Mouse (Mus musculus) hindbrain, embryonic 11.5 days (tissue): ENCODE results near the gene Ccn1. TPM values are rescaled to one million over a fixed set of nuclear protein-coding genes. Genes with fewer than 3 reads are reported as not detected.
A peak's percentile ranks its signal among the peaks of the same experiment; 100 is the strongest.

Experiments
- ATAC-seq: fragments of 200-750 bp; cut with Nextera tagmentation; 2 replicates; pipeline ENCODE4 v1.8.0; 2017; ENCODE audit warnings: mild to moderate bottlenecking, moderate TSS enrichment, moderate library complexity; ENCODE audit not compliant: low FRiP score
- DNase-seq: peaks from one replicate; pipeline ENCODE4 v3.0.0-alpha.2; 2015; ENCODE audit warnings: low spot score
- H3K27ac ChIP-seq: fragments of 300-500 bp; sonication (generic); 2 replicates; pipeline ENCODE4 v1.5.1; 2014; ENCODE audit warnings: mild to moderate bottlenecking, low read depth, low read length
- H3K27me3 ChIP-seq: fragments of 300-500 bp; sonication (generic); 2 replicates; pipeline ENCODE4 v1.6.1; 2014; ENCODE audit warnings: mild to moderate bottlenecking, low read length, moderate library complexity, mixed read lengths; ENCODE audit not compliant: control insufficient read depth, insufficient read depth
- H3K36me3 ChIP-seq: fragments of 300-500 bp; sonication (generic); 2 replicates; pipeline ENCODE4 v1.6.1; 2014; ENCODE audit warnings: mild to moderate bottlenecking, low read length, moderate library complexity, mixed read lengths; ENCODE audit not compliant: control insufficient read depth, insufficient read depth
- H3K4me1 ChIP-seq: fragments of 300-500 bp; sonication (generic); replicated peaks from 2 replicates; pipeline ENCODE4 v1.6.1; 2014; ENCODE audit warnings: low read length, mixed read lengths; ENCODE audit not compliant: control insufficient read depth, insufficient read depth
- H3K4me2 ChIP-seq: fragments of 300-500 bp; sonication (generic); replicated peaks from 2 replicates; pipeline ENCODE4 v1.6.1; 2014; ENCODE audit warnings: mild to moderate bottlenecking, low read depth, low read length
- H3K4me3 ChIP-seq: fragments of 300-500 bp; sonication (generic); 2 replicates; pipeline ENCODE4 v1.5.1; 2014; ENCODE audit warnings: low read depth, low read length
- H3K9ac ChIP-seq: fragments of 300-500 bp; sonication (generic); 2 replicates; pipeline ENCODE4 v1.6.1; 2014; ENCODE audit warnings: low read depth, low read length
- H3K9me3 ChIP-seq: fragments of 300-500 bp; sonication (generic); 2 replicates; pipeline ENCODE4 v1.6.1; 2016; ENCODE audit warnings: low read length; ENCODE audit not compliant: control insufficient read depth
- WGBS: fragments of 180-500 bp; shearing (Covaris S2); extraction: QIAGEN DNeasy Blood & Tissue Kit; methylation state at CpG from one replicate; pipeline ENCODE4 v1.1.7; 2014; 5-methylcytosine and 5-hydroxymethylcytosine counted together
- polyA plus RNA-seq: library from polyadenylated mRNA; unstranded; fragments of >200 nt; fragmentation: Nextera tagmentation; extraction: Ambion mirVana; gene quantifications from 2 replicates; pipeline ENCODE4 v1.2.1, GENCODE M21; 2014

Ccn1 gene
- polyA plus RNA-seq, 1 experiment from 2014 or later = 23.5 TPM

DNA sequence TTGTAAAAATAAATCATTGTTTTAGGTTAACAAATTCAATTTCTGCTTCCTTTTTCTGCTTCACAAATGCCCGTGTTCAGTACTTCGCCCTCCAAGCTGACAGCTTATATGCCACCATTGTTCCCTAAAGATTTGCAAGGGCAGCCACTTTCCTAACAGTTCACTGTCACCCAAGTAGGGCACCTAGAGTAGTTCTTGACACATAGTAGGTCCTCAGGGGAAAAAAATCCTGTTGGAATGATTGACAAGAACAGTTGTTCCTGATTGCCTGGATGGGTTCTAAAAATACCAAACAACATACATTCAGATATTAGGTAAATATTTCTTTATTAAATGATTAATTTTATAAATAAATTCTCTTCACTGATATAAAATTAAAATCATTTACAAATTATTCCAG lies 3.1 kb downstream of the Ccn1 start:
- H3K27me3 ChIP-seq = peaks cover 9% of the 10 kb centered on the region
- WGBS = 65% methylated on average over 2 of the region's 2 CpGs
- no peak overlapping the region; the same call in 1 of the 2 replicates for H3K27ac ChIP-seq
- H3K4me3 ChIP-seq = no peak overlapping the region
- no peak overlapping the region for H3K4me2 ChIP-seq
- H3K36me3 ChIP-seq = no peaks in the 10 kb centered on the region
- no peak overlapping the region for H3K9ac ChIP-seq
- ATAC-seq = no peak
- no peaks in the 10 kb centered on the region for H3K9me3 ChIP-seq
- no peak for DNase-seq
- peaks cover 6% of the 10 kb centered on the region for H3K4me1 ChIP-seq

DNA sequence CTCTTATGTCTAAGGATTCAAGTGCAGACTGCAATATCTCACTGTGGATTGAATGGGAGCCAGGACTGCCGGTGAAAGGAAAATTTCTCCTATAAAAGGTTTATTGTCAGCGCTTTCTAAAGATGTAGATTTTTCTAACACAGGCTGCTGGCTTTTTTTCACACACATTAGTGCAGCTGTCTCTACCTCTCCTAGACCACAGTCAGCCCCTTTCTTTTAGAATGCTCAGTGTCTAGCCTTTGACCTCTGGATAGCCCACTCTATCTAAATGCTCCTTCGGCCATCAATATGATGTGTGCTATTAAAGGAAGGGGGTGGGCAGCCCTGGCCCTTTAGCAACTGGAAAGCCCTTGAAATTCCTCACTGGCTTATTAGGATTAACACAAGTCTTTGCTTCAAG lies 3.8 kb downstream of the Ccn1 start:
- no peaks in the 10 kb centered on the region for H3K36me3 ChIP-seq
- no peak overlapping the region for H3K9ac ChIP-seq
- 31% methylated on average over 3 of the region's 3 CpGs for WGBS
- H3K9me3 ChIP-seq = no peaks in the 10 kb centered on the region
- ATAC-seq (peak; percentile 71), DNase-seq (peak; percentile 37)
- H3K27ac ChIP-seq = no peak overlapping the region
- no peak overlapping the region for H3K4me2 ChIP-seq
- no peak overlapping the region for H3K4me3 ChIP-seq
- peaks cover 9% of the 10 kb centered on the region for H3K27me3 ChIP-seq
- H3K4me1 ChIP-seq = peaks cover 6% of the 10 kb centered on the region

DNA sequence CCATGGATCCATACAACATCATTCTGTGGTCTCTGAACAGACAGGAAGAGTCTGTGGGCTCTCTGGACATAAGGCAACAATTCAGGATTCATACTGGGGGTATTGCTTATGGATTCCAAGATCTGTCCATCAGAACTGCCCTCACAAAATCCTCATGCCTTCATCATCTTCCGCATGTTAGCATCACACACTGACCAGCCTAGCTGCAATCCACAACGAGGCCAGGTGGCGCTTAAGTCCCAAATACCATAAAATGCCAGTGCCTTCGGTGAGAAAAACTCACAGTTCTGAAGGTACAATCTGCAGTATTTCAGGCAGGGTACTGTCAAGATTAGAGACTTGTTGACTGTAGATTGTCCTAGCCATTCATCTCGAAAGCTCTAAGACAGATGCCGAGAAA lies 4.3 kb downstream of the Ccn1 start:
- 70% methylated on average over 6 of the region's 6 CpGs for WGBS
- H3K36me3 ChIP-seq = no peaks in the 10 kb centered on the region
- H3K4me3 ChIP-seq = no peak overlapping the region
- peaks cover 7% of the 10 kb centered on the region; the same call in 1 of the 2 replicates for H3K27me3 ChIP-seq
- no peaks in the 10 kb centered on the region for H3K9me3 ChIP-seq
- H3K4me1 ChIP-seq = peaks cover 6% of the 10 kb centered on the region
- H3K4me2 ChIP-seq = no peak overlapping the region
- H3K27ac ChIP-seq = no peak overlapping the region
- ATAC-seq (no peak), DNase-seq (no peak)
- H3K9ac ChIP-seq = no peak overlapping the region

DNA sequence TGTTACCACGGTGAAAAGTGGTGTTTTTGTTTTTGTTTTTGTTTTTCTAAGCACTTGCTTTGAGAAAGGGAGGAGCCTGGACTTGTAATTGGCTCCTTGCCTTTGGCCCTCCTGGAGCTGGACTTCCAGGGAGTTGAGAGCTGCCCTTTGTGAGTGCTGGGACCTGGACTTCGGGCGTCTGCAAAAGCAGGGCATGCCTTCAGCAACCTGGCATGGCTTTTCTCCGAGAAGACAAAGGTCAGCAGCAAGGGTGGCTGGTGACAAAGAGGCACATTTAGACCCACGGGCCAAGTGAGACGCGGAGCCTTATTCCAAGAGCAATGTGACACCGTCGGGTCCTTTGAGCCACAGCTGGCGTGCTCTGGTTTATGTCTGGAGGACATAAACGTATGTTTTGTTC lies 6.9 kb downstream of the Ccn1 start:
- Histone ChIP-seq H3K27ac (no peak overlapping the region), H3K27me3 (no peaks in the 10 kb centered on the region), H3K9me3 (no peaks in the 10 kb centered on the region), H3K4me3 (no peak overlapping the region), H3K4me1 (no peaks in the 10 kb centered on the region; the same call in 1 of the 2 replicates), H3K36me3 (no peaks in the 10 kb centered on the region), H3K9ac (no peak overlapping the region), H3K4me2 (no peak overlapping the region)
- no peak for DNase-seq
- 50% methylated on average over 11 of the region's 11 CpGs for WGBS
- no peak for ATAC-seq

DNA sequence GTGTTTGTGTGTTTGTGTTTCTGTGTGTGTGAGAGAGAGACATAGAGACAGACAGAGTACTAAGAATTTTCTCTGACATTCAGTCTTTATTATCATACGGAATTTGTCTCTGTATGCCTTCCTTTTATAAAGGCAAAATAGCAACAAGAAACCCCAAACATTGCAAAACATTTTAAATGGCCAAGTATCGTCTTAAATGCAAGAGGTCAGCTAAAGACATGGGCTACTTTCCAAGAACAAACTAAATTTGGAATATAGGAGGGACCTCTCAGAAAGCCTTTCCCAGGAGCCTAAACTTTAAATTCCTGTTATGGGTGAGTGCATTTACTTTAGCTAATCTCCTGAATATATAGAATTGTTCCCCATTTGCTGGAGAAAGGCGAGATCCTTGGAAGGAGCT lies 7.9 kb downstream of the Ccn1 start:
- Histone ChIP-seq H3K9me3 (no peaks in the 10 kb centered on the region), H3K4me1 (no peaks in the 10 kb centered on the region; the same call in 1 of the 2 replicates), H3K4me2 (no peak overlapping the region), H3K4me3 (no peak overlapping the region), H3K27ac (no peak overlapping the region), H3K9ac (no peak overlapping the region), H3K27me3 (no peaks in the 10 kb centered on the region), H3K36me3 (no peaks in the 10 kb centered on the region)
- DNase-seq (no peak), ATAC-seq (no peak)
- 86% methylated on average over 3 of the region's 3 CpGs for whole genome bisulfite sequencing

DNA sequence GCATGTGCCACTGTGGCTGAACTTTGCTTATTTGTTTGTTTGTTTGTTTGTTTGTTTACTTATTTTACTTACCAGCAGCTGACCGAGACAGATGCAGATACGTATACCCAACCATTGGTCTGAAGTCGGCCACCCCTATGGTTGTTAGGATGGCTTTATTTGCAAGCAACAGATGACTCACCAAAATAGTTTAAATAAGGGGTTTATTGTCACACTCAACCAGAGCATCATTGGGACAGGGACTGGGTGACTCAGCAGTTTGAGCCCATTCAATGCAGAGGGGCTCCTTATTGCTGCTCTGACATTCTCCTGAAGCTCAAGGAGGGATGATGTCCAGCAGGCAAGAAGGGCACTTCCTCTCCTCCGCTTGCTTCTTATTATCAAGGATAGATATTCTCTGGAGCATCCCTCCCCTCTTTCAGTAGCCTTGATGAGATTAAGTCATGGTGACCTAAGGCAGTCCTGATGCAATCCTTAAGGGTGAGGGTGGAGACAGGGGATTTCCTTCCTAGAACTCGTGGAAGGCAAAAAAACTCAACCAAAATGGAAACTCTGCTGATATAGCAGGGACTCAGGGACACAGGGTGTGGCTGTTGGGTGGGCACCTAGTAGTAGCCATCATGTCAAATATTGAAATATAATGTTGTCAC lies 8.6 kb downstream of the Ccn1 start:
- Histone ChIP-seq H3K4me1 (no peaks in the 10 kb centered on the region; the same call in 1 of the 2 replicates), H3K4me3 (no peak overlapping the region), H3K36me3 (no peaks in the 10 kb centered on the region), H3K9ac (no peak overlapping the region), H3K27me3 (no peaks in the 10 kb centered on the region), H3K27ac (no peak overlapping the region), H3K4me2 (no peak overlapping the region), H3K9me3 (no peaks in the 10 kb centered on the region)
- ATAC-seq (no peak), DNase-seq (no peak)
- WGBS = 84% methylated on average over 5 of the region's 5 CpGs

DNA sequence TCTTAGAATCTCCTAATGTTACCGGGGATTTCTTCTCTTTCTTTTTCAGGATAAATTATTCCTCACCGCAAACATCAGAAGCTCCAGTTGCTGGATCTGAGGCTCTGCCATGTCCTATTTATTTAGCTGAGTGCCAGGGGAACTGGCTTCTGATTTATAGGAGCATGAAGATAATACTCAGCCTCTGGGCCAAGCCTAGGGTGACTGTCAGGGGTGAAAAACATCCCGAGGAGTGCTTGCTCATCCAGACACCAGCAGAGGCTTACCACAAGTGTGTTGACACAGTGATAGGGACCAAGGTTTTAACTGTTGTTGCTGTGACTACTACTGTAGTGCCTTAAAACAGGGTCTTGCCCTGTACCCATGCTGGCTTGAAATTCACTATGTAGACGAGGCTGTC lies 9.2 kb downstream of the Ccn1 start:
- H3K4me1 ChIP-seq = no peaks in the 10 kb centered on the region
- 82% methylated on average over 4 of the region's 4 CpGs for WGBS
- no peak overlapping the region for H3K9ac ChIP-seq
- H3K27me3 ChIP-seq = no peaks in the 10 kb centered on the region
- no peak for DNase-seq
- no peak overlapping the region for H3K4me2 ChIP-seq
- no peak overlapping the region for H3K27ac ChIP-seq
- H3K4me3 ChIP-seq = no peak overlapping the region
- no peaks in the 10 kb centered on the region for H3K9me3 ChIP-seq
- no peak for ATAC-seq
- H3K36me3 ChIP-seq = no peaks in the 10 kb centered on the region

DNA sequence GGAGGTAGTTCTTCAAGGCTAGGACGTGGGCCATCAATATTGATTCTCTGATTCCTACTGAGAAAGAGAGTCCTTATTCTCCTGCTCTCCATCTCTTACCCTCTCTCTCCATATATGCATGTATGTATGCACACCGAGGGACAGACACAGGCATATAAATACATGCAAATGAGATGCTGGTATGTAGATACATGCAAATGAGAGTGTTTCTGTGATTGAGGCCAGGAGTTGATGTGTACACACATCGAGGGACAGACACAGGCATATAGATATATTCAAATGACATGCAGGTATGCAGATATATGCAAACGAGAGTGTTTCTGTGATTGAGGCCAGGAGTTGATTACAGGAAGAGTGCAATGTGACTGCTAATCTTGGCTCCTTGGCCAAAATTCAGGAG lies 9.6 kb downstream of the Ccn1 start:
- Histone ChIP-seq H3K9me3 (no peaks in the 10 kb centered on the region), H3K4me3 (no peak overlapping the region), H3K27ac (no peak overlapping the region), H3K9ac (no peak overlapping the region), H3K4me1 (no peaks in the 10 kb centered on the region), H3K4me2 (no peak overlapping the region), H3K36me3 (no peaks in the 10 kb centered on the region), H3K27me3 (no peaks in the 10 kb centered on the region)
- no peak for DNase-seq
- WGBS = 78% methylated on average over 4 of the region's 4 CpGs
- peak; percentile 59; the same call in 1 of the 2 replicates for ATAC-seq

DNA sequence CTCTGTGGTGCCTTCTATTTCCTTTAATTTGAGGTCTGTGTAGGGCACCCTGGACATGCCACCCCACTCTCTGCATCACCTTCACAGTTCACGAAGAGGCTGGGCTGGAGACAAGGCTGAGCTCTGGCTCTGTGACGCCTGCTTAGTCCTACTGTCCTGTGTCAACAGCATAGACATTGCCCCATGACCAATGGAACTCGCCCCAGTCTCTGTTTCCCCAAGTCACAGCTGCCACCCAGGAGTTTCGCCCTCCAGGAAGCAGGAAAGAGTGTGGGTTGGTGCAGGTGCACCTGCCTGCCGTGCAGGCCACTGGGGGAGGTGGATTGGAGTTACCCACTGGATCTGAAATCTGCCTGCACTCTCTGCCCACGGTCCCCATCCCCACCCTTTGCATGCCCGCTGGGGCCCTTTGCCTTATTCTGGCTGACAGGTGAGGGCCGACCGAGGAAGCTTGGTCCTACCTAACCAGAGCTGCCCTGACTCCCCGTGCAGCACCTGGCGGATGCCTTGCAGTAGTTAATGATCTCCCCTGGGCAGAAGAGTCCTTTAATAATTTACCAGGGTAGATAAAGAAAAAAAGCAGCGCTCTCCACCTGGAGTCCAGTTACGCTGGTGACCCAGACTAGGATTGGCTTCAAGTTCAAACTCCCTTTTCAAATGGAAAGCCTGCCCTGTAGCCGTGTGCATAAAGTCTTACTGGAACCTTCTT lies 15.6 kb downstream of the Ccn1 start:
- H3K36me3 ChIP-seq = no peaks in the 10 kb centered on the region
- H3K4me1 ChIP-seq = no peaks in the 10 kb centered on the region
- H3K4me2 ChIP-seq = no peak overlapping the region
- H3K4me3 ChIP-seq = no peak overlapping the region
- 76% methylated on average over 14 of the region's 14 CpGs for WGBS
- H3K27ac ChIP-seq = no peak overlapping the region
- no peaks in the 10 kb centered on the region for H3K27me3 ChIP-seq
- no peak overlapping the region for H3K9ac ChIP-seq
- no peaks in the 10 kb centered on the region for H3K9me3 ChIP-seq
- DNase-seq (no peak), ATAC-seq (no peak)
